Mouse (Mus musculus) intestine, embryonic 15.5 days (tissue): ENCODE measurements around the gene Krtap4-9. TPM values are rescaled to one million over a fixed set of nuclear protein-coding genes. Genes with fewer than 3 reads are reported as not detected.
"Not testable (repeated sequence)": the region's sequence is repeated elsewhere in the genome, so short reads cannot be mapped to it uniquely, and the experiment has no call there.

ENCODE experiments used
- ATAC-seq: fragments of 200-750 bp; cut with Nextera tagmentation; 2 replicates; pipeline ENCODE4 v1.8.0; 2017; ENCODE audit warnings: moderate TSS enrichment, moderate library complexity
- H3K27ac ChIP-seq: fragments of 300-500 bp; sonication (generic); 2 replicates; pipeline ENCODE4 v1.5.1; 2015; ENCODE audit warnings: mild to moderate bottlenecking, inconsistent platforms
- H3K27me3 ChIP-seq: fragments of 300-500 bp; sonication (generic); replicated peaks from 2 replicates; pipeline ENCODE4 v1.6.1; 2015; ENCODE audit warnings: inconsistent platforms
- H3K36me3 ChIP-seq: fragments of 300-500 bp; sonication (generic); 2 replicates; pipeline ENCODE4 v1.6.1; 2015; ENCODE audit warnings: inconsistent platforms
- H3K4me1 ChIP-seq: fragments of 300-500 bp; sonication (generic); replicated peaks from 2 replicates; pipeline ENCODE4 v1.6.1; 2015; ENCODE audit warnings: inconsistent platforms
- H3K4me2 ChIP-seq: fragments of 300-500 bp; sonication (generic); replicated peaks from 2 replicates; pipeline ENCODE4 v1.6.1; 2015; ENCODE audit warnings: mild to moderate bottlenecking, inconsistent platforms
- H3K4me3 ChIP-seq: fragments of 300-500 bp; sonication (generic); replicated peaks from 2 replicates; pipeline ENCODE4 v1.5.1; 2015; ENCODE audit warnings: inconsistent platforms
- H3K9ac ChIP-seq: fragments of 300-500 bp; sonication (generic); 2 replicates; pipeline ENCODE4 v1.6.1; 2015; ENCODE audit warnings: inconsistent platforms
- H3K9me3 ChIP-seq: fragments of 300-500 bp; sonication (generic); 2 replicates; pipeline ENCODE4 v1.6.1; 2016; ENCODE audit warnings: inconsistent platforms
- WGBS: fragments of 180-500 bp; shearing (Covaris S2); methylation state at CpG from one replicate; pipeline ENCODE4 v1.1.7; 2015; 5-methylcytosine and 5-hydroxymethylcytosine counted together
- polyA plus RNA-seq: library from polyadenylated mRNA; unstranded; fragments of >200 nt; fragmentation: Nextera tagmentation; extraction: Ambion mirVana; gene quantifications from 2 replicates; pipeline ENCODE4 v1.2.1, GENCODE M21; 2015

Krtap4-9 gene
- not detected in 2 replicates for polyA plus RNA-seq

DNA sequence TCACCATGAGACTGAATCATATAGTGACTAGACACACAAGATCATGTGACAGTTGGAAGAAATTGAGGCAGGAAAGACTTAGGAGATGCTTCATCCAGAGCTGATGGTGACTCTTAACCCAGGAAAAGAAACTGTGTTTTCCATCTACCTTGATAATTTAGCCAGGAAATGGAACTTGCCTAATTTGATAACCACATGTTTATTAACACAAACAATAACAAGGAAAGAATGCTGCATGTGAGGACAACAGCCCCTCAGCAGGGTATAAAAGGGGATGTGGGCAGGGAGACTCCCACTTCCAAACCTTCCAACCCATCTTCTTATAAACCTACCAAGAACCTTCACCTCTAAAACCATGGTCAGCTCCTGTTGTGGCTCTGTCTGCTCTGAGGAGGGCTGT lies at the start of gene Krtap4-9:
TSS of gene Krtap4-9 (plus strand) at position 301 of the 400 bp plus-strand sequence.
- not testable (repeated sequence) for H3K27ac ChIP-seq, H3K9ac ChIP-seq, ATAC-seq

DNA sequence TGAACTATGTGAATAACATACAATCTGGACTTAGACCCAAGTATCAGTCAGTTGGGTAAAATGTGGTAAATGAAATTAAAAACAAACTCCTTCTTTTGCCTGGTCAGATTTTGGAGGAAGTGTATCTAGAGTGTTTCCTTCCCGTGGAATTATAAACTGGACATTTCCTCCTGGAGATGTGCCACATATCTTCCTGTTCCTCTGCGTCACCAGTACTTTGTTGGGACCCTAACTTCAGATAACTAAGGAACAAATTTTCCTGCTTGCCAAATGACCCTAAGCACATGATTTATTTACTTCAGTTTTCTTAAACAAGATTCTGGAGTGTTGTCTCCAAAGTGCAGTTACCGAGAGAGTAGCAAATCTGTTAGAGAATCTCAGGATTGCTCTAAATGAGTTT lies 41.0 kb upstream of the Krtap4-9 start:
- no peak overlapping the region for H3K9ac ChIP-seq
- H3K4me3 ChIP-seq: no peak overlapping the region
- H3K27me3 ChIP-seq: no peaks in the 10 kb centered on the region
- no peaks in the 10 kb centered on the region for H3K36me3 ChIP-seq
- no peaks in the 10 kb centered on the region for H3K9me3 ChIP-seq
- no peak overlapping the region for H3K27ac ChIP-seq
- no peaks in the 10 kb centered on the region for H3K4me1 ChIP-seq
- H3K4me2 ChIP-seq: no peak overlapping the region
- ATAC-seq: no peak
- 70% methylated on average over 3 of the region's 3 CpGs for WGBS

More for the DNA sequence above, at the start of gene Krtap4-9:
- not testable (repeated sequence) for H3K27me3 ChIP-seq, H3K4me2 ChIP-seq, H3K36me3 ChIP-seq, H3K4me3 ChIP-seq, H3K4me1 ChIP-seq, H3K9me3 ChIP-seq

DNA sequence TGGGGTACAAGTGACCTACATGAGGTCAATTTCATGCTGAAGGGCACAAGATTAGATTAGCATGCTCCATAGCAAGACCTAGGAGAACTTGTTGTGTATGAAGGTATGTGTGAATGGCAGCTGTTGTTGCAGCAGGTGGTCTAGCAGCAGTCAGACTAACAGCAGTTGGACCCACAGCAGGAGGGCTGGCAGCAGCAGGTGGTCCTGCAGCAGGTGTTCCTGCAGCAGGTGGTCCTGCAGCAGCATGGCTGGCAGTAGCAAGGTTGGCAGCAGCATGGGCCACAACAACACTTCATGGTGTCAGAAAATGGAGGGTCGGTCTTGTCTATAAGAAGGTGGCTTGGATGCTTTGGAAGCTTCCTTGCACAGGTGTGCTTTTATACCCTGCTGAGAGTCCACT lies 26.1 kb upstream of the Krtap4-9 start:
- H3K27me3 ChIP-seq: no peaks in the 10 kb centered on the region
- H3K9ac ChIP-seq: no peak overlapping the region
- ATAC-seq: no peak
- H3K9me3 ChIP-seq: no peaks in the 10 kb centered on the region
- H3K4me3 ChIP-seq: no peak overlapping the region
- no peaks in the 10 kb centered on the region for H3K36me3 ChIP-seq
- H3K4me1 ChIP-seq: no peaks in the 10 kb centered on the region
- H3K27ac ChIP-seq: no peak overlapping the region
- 96% methylated on average over 1 of the region's 1 CpGs for WGBS
- no peak overlapping the region for H3K4me2 ChIP-seq

- Histone ChIP-seq H3K36me3 (no peaks in the 10 kb centered on the region), H3K4me2 (no peak overlapping the region), H3K4me1 (no peaks in the 10 kb centered on the region), H3K27ac (no peak overlapping the region), H3K9ac (no peak overlapping the region), H3K27me3 (no peaks in the 10 kb centered on the region), H3K4me3 (no peak overlapping the region), H3K9me3 (no peaks in the 10 kb centered on the region)
- 74% methylated on average over 2 of the region's 2 CpGs for WGBS
- ATAC-seq: no peak
Observed at GRCm38 (mm10) chr11:99768410-99768809, 16.6 kb upstream of the Krtap4-9 start.

- H3K27ac ChIP-seq, H3K9ac ChIP-seq, H3K27me3 ChIP-seq, H3K4me3 ChIP-seq, H3K4me1 ChIP-seq, H3K4me2 ChIP-seq, ATAC-seq, H3K36me3 ChIP-seq, H3K9me3 ChIP-seq: not testable (repeated sequence)
Observed at GRCm38 (mm10) chr11:99772813-99773212, 12.2 kb upstream of the Krtap4-9 start, which contains the start of gene Gm11595. Gene Gm11595 (minus strand): TSS chr11:99772913.

DNA sequence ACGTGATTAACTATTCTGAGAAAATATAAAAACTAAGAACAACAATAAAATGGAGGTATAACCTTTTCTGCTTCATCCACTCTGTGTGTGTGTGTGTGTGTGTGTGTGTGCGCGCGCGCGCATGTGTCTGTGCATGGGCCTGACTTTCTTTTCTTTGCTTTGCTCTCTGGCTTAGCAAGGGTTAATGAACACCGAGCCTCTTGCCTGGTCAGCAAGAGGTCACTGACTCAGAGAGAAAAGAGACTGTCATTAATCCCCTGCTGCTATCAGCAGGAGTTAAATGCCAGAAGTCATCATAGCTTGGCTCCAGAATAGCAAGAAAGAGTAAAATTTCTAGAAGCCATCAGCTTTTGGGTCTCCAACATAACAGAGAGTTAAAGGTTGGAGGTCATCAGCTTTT lies 6.6 kb upstream of the Krtap4-9 start:
- Histone ChIP-seq H3K9me3 (no peaks in the 10 kb centered on the region), H3K27me3 (no peaks in the 10 kb centered on the region), H3K36me3 (no peaks in the 10 kb centered on the region), H3K4me1 (0 out of 2 replicates have a peak, but pooled peaks cover 3% of the 10 kb centered on the region), H3K27ac (no peak overlapping the region), H3K4me2 (no peak overlapping the region), H3K4me3 (no peak overlapping the region), H3K9ac (no peak overlapping the region)
- no peak for ATAC-seq
- 61% methylated on average over 7 of the region's 7 CpGs for WGBS

DNA sequence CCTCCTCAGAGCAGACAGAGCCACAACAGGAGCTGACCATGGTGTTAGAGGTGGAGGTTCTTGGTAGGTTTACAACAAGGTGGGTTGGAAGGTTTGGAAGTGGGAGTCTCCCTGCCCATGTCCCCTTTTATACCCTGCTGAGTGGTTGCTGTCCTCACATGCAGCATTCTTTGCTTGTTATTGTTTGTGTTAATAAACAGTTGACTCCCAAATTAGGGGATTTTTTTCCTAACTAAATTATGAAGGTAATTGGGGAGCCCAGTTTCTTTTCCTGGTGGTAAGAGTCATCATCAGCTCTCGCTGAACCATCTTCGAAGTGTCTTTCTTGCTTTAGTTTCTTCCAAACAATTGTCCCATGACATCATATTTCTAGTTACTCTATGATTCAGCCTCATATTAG lies 4.4 kb upstream of the Krtap4-9 start, which contains the start of gene Krtap4-8:
TSS of gene Krtap4-8 (minus strand) at position 101 of the 400 bp plus-strand sequence.
- H3K9ac ChIP-seq: no peak within 1 kb of the TSS
- H3K4me1 ChIP-seq: 0 out of 2 replicates have a peak, but pooled peaks cover 3% of the 10 kb centered on the region
- no peak within 1 kb of the TSS for H3K4me3 ChIP-seq
- H3K36me3 ChIP-seq: no peaks in the 10 kb centered on the region
- no peaks in the 10 kb centered on the region for H3K27me3 ChIP-seq
- 93% methylated on average over 2 of the region's 2 CpGs for WGBS
- H3K9me3 ChIP-seq: no peaks in the 10 kb centered on the region
- H3K27ac ChIP-seq: no peak within 1 kb of the TSS
- no peak for ATAC-seq
- H3K4me2 ChIP-seq: no peak within 1 kb of the TSS

DNA sequence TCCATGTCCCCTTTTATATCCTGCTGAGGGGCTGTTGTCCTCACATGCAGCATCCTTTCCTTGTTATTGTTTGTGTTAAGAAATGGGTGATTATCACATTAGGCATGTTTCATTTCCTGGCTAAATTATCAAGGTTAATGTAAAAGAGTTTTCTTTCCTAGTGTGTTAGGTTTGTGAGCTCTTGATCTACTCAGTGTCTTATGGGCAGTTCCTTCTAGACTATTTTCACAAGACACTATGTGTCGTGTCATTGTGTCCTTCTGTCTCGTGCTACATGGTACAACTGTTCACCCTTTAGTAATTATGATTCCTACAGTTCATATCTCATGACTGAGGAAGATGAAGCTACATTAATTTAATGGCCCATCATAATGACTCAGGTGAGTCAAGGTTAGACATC lies 8.4 kb downstream of the Krtap4-9 start, which contains the start of gene Gm11596:
TSS of gene Gm11596 (minus strand) at position 101 of the 400 bp plus-strand sequence.
- H3K36me3 ChIP-seq: no peaks in the 10 kb centered on the region
- no peak for ATAC-seq
- no peak within 1 kb of the TSS for H3K4me3 ChIP-seq
- H3K9me3 ChIP-seq: no peaks in the 10 kb centered on the region
- no peaks in the 10 kb centered on the region for H3K4me1 ChIP-seq
- no peak within 1 kb of the TSS for H3K9ac ChIP-seq
- no peak within 1 kb of the TSS for H3K4me2 ChIP-seq
- WGBS: 75% methylated on average over 2 of the region's 2 CpGs
- no peaks in the 10 kb centered on the region for H3K27me3 ChIP-seq
- no peak within 1 kb of the TSS for H3K27ac ChIP-seq

GRCm38 (mm10) chr11:99798832-99799231 lies 13.8 kb downstream of the Krtap4-9 start, which contains the start of gene Gm11569:
Gene Gm11569 (minus strand): TSS chr11:99798932.
- not testable (repeated sequence) for H3K4me3 ChIP-seq, H3K4me1 ChIP-seq, H3K4me2 ChIP-seq, H3K27ac ChIP-seq, H3K9ac ChIP-seq, H3K9me3 ChIP-seq, H3K27me3 ChIP-seq, H3K36me3 ChIP-seq, ATAC-seq
- no CpG with 5 or more reads among the region's 1 CpGs for WGBS

- H3K36me3 ChIP-seq, ATAC-seq: not testable (repeated sequence)
Observed at GRCm38 (mm10) chr11:99804346-99804745, 19.3 kb downstream of the Krtap4-9 start, which contains the start of gene Gm11554. Gene Gm11554 (minus strand): TSS chr11:99804446.

GRCm38 (mm10) chr11:99809792-99810191 lies 24.8 kb downstream of the Krtap4-9 start, which contains the start of gene Krtap4-13:
Gene Krtap4-13 (minus strand): TSS chr11:99809892.
- H3K4me1 ChIP-seq, ATAC-seq, H3K36me3 ChIP-seq, H3K9ac ChIP-seq, H3K9me3 ChIP-seq, H3K27ac ChIP-seq, H3K4me2 ChIP-seq, H3K4me3 ChIP-seq, H3K27me3 ChIP-seq: not testable (repeated sequence)

More at GRCm38 (mm10) chr11:99804346-99804745, 19.3 kb downstream of the Krtap4-9 start, which contains the start of gene Gm11554:
- not testable (repeated sequence) for H3K9ac ChIP-seq, H3K4me2 ChIP-seq, H3K9me3 ChIP-seq, H3K27ac ChIP-seq, H3K4me3 ChIP-seq, H3K27me3 ChIP-seq, H3K4me1 ChIP-seq
- WGBS: no CpG with 5 or more reads among the region's 1 CpGs

- ATAC-seq, H3K9me3 ChIP-seq, H3K4me3 ChIP-seq, H3K27ac ChIP-seq, H3K9ac ChIP-seq, H3K27me3 ChIP-seq, H3K4me2 ChIP-seq, H3K36me3 ChIP-seq, H3K4me1 ChIP-seq: not testable (repeated sequence)
- 87% methylated on average over 2 of the region's 2 CpGs for WGBS
Observed at GRCm38 (mm10) chr11:99815566-99815965, 30.6 kb downstream of the Krtap4-9 start, which contains the start of gene Gm11564. Gene Gm11564 (minus strand): TSS chr11:99815666.
